Mouse (Mus musculus) forebrain, embryonic 11.5 days (tissue): Measurements from ENCODE around the gene Rnf157. TPM values are rescaled to one million over a fixed set of nuclear protein-coding genes. Genes with fewer than 3 reads are reported as not detected.
A peak's percentile ranks its signal among the peaks of the same experiment; 100 is the strongest.

Experiments
- ATAC-seq: fragments of 200-750 bp; cut with Nextera tagmentation; replicated peaks from 2 replicates; pipeline ENCODE4 v1.8.0; 2017; ENCODE audit warnings: moderate TSS enrichment; ENCODE audit not compliant: low FRiP score
- DNase-seq: peaks from one replicate; pipeline ENCODE4 v3.0.0-alpha.2; 2017; ENCODE audit warnings: low spot score
- H3K27ac ChIP-seq: fragments of 300-500 bp; sonication (generic); 2 replicates; pipeline ENCODE4 v1.5.1; 2014; ENCODE audit warnings: low read depth, low read length
- H3K27me3 ChIP-seq: fragments of 300-500 bp; sonication (generic); 2 replicates; pipeline ENCODE4 v1.6.1; 2014; ENCODE audit warnings: mild to moderate bottlenecking, low read length, mixed read lengths; ENCODE audit not compliant: control insufficient read depth, insufficient read depth
- H3K36me3 ChIP-seq: fragments of 300-500 bp; sonication (generic); 2 replicates; pipeline ENCODE4 v1.6.1; 2014; ENCODE audit warnings: mild to moderate bottlenecking, low read length, moderate library complexity, mixed read lengths; ENCODE audit not compliant: control insufficient read depth, insufficient read depth
- H3K4me1 ChIP-seq: fragments of 300-500 bp; sonication (generic); replicated peaks from 2 replicates; pipeline ENCODE4 v1.6.1; 2014; ENCODE audit warnings: low read length, mixed read lengths; ENCODE audit not compliant: control insufficient read depth, insufficient read depth
- H3K4me2 ChIP-seq: fragments of 300-500 bp; sonication (generic); 2 replicates; pipeline ENCODE4 v1.6.1; 2014; ENCODE audit warnings: low read depth, mild to moderate bottlenecking, low read length, moderate library complexity, mixed read lengths; ENCODE audit not compliant: severe bottlenecking
- H3K4me3 ChIP-seq: fragments of 300-500 bp; sonication (generic); 2 replicates; pipeline ENCODE4 v1.5.1; 2014; ENCODE audit warnings: low read depth, low read length
- H3K9ac ChIP-seq: fragments of 300-500 bp; sonication (generic); 2 replicates; pipeline ENCODE4 v1.6.1; 2014; ENCODE audit warnings: low read length
- H3K9me3 ChIP-seq: fragments of 300-500 bp; sonication (generic); 2 replicates; pipeline ENCODE4 v1.6.1; 2016; ENCODE audit warnings: low read length, mixed read lengths; ENCODE audit not compliant: control insufficient read depth
- WGBS: fragments of 180-500 bp; shearing (Covaris S2); extraction: QIAGEN DNeasy Blood & Tissue Kit; methylation state at CpG from one replicate; pipeline ENCODE4 v1.1.7; 2014; 5-methylcytosine and 5-hydroxymethylcytosine counted together
- polyA plus RNA-seq: library from polyadenylated mRNA; unstranded; fragments of >200 nt; fragmentation: Nextera tagmentation; extraction: Ambion mirVana; gene quantifications from 2 replicates; pipeline ENCODE4 v1.2.1, GENCODE M21; 2014

Rnf157 gene
- polyA plus RNA-seq, 1 experiment from 2014 or later = 25.0 TPM

DNA sequence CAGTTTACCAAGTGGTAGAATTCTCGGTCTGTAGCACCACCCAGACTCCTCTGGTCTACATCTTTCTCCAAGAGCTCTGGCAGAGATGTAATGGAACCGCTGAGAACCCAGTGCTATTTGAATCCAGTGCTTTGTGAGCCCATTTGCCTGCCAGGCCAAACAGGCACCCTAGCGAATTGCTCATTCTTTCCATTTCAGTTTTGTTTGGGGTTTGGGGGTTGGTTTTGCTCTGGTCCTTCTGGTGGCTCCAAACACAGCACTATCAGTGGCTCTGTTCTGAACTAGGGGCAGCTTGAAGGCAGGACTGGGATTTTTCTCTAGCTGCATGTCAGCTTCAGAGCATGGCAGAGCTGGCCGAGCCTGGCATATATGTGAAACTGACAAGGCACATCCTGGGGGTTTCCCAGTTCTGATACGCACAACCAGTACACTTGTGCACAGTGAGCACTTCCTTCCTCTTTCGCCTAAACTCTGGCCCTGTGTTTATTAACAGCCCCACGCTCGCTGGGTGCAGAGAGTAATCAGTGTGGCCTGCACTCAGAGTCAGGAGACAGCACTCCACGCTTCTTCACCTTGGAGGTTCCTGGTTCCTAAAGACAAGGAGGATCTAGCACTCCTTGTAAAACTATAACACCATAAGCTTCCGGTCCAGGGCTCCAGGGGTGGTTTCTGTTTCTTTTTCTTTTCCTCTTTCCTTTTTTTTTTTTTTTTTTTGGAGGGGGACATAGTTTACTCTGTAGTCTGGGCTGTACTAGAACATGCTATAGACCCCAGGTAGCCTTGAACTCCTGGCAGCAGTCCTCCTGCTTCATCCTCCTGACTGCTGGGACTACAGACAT lies 11.2 kb upstream of the Rnf157 start:
- ATAC-seq (no peak), DNase-seq (no peak)
- 90% methylated on average over 10 of the region's 10 CpGs for WGBS
- Histone ChIP-seq H3K4me3 (no peak overlapping the region), H3K9ac (no peak overlapping the region), H3K4me1 (no peaks in the 10 kb centered on the region), H3K9me3 (no peaks in the 10 kb centered on the region), H3K27me3 (no peaks in the 10 kb centered on the region), H3K4me2 (no peak overlapping the region), H3K27ac (no peak overlapping the region), H3K36me3 (no peaks in the 10 kb centered on the region)

DNA sequence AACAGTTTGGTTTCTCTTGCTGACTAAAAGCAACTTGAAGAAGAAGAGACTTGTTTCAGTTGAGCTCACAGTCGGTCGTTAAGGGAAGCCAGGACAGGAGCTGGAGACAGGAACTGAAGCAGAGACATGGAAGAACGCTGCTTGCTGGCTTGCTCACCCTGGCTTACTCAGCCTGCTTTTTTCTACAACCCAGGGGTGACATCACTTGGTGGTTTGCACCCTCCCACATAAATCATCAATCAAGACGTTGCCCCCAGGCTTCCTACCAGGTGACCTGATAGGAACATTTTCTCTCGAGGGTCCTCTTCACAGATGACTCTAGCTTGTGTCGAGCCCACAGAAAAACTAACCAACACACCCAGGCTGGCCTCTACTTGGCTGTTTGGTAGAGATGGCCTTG lies 10.4 kb upstream of the Rnf157 start:
- Histone ChIP-seq H3K4me3 (no peak overlapping the region), H3K27ac (no peak overlapping the region)
- WGBS = 90% methylated on average over 6 of the region's 6 CpGs

GRCm38 (mm10) chr11:116422562-116422961 lies 9.7 kb upstream of the Rnf157 start:
- H3K4me1 ChIP-seq = no peaks in the 10 kb centered on the region
- ATAC-seq (no peak), DNase-seq (peak; percentile 34)
- no peaks in the 10 kb centered on the region for H3K27me3 ChIP-seq
- H3K27ac ChIP-seq = no peak overlapping the region
- H3K36me3 ChIP-seq = no peaks in the 10 kb centered on the region
- no peak overlapping the region for H3K9ac ChIP-seq
- H3K4me2 ChIP-seq = no peak overlapping the region
- no peaks in the 10 kb centered on the region for H3K9me3 ChIP-seq
- no peak overlapping the region for H3K4me3 ChIP-seq
- 71% methylated on average over 2 of the region's 2 CpGs for WGBS

More for the DNA sequence above, 10.4 kb upstream of the Rnf157 start:
- H3K36me3 ChIP-seq = no peaks in the 10 kb centered on the region
- no peak overlapping the region for H3K9ac ChIP-seq
- no peaks in the 10 kb centered on the region for H3K9me3 ChIP-seq
- no peaks in the 10 kb centered on the region for H3K27me3 ChIP-seq
- H3K4me1 ChIP-seq = no peaks in the 10 kb centered on the region
- no peak overlapping the region for H3K4me2 ChIP-seq
- no peak for ATAC-seq
- DNase-seq = peak; percentile 30

DNA sequence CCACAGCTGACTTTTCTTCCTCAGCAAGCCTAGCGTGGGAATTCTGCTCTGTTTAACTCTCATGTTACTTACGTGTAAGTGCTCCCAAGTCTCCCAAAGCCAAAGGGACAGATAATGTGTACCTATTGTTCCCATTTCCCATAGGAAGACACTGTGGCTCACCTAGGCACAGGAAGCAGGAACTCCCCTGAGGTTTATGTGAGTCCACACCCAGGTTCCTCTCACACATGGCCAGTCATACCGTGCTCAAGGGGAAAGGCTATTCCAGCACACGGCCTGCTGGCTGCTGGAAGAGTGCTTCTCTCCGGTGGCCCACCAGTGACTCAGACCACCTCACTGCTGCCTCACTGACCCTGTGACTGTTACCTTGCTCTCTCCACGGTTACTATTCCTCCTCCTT lies 8.3 kb upstream of the Rnf157 start:
- WGBS = 76% methylated on average over 6 of the region's 6 CpGs
- no peak for ATAC-seq

GRCm38 (mm10) chr11:116418841-116419462 lies 6.1 kb upstream of the Rnf157 start:
- H3K9me3 ChIP-seq = no peaks in the 10 kb centered on the region
- no peak overlapping the region for H3K4me3 ChIP-seq
- ATAC-seq (no peak), DNase-seq (no peak)
- no peaks in the 10 kb centered on the region; the same call in 1 of the 2 replicates for H3K4me1 ChIP-seq
- no peak overlapping the region for H3K9ac ChIP-seq
- no peak overlapping the region for H3K27ac ChIP-seq
- H3K36me3 ChIP-seq = no peaks in the 10 kb centered on the region
- H3K4me2 ChIP-seq = no peak overlapping the region
- whole genome bisulfite sequencing = 84% methylated on average over 6 of the region's 6 CpGs
- no peaks in the 10 kb centered on the region for H3K27me3 ChIP-seq

More for the DNA sequence above, 8.3 kb upstream of the Rnf157 start:
- Histone ChIP-seq H3K9me3 (no peaks in the 10 kb centered on the region), H3K27ac (no peak overlapping the region), H3K4me3 (no peak overlapping the region), H3K4me2 (no peak overlapping the region), H3K4me1 (no peaks in the 10 kb centered on the region; the same call in 1 of the 2 replicates), H3K9ac (no peak overlapping the region), H3K36me3 (no peaks in the 10 kb centered on the region), H3K27me3 (no peaks in the 10 kb centered on the region)
- peak; percentile 42 for DNase-seq

DNA sequence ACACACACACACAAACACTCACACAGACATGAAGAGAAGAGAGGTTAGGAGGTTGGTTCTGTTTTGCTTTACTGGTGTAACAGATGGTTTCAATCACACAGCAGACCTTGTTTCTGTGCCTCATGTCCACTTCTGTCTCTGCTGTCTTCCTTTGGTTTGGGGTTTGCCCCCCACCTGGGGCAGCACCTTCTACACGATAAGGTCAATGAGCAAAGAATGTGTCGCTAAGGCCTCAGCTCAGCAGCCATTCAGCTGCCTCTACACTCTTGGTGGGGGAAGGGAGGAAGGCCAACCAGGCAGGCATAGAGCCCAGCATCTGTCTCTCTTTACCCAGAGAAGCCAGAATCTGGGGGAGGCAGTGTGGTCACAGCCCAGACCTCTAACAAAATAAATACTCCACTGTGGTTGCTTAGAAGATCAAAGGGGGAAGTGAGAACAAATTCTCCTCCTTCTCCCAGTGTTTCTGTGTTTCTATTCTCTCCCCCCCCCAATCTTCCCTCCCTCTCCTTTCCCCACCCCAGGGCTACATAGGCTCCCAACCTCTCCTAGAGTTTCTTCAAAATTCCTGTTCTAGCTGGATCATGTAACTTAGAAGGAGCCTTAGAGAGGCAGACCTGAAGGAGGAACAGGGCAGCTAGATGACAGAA lies 5.5 kb upstream of the Rnf157 start:
- Histone ChIP-seq H3K4me3 (no peak overlapping the region), H3K4me1 (no peaks in the 10 kb centered on the region; the same call in 1 of the 2 replicates), H3K27me3 (no peaks in the 10 kb centered on the region), H3K4me2 (no peak overlapping the region), H3K36me3 (no peaks in the 10 kb centered on the region), H3K27ac (no peak overlapping the region), H3K9ac (no peak overlapping the region), H3K9me3 (no peaks in the 10 kb centered on the region)
- WGBS = 29% methylated on average over 2 of the region's 2 CpGs
- DNase-seq (no peak), ATAC-seq (no peak)

GRCm38 (mm10) chr11:116417054-116417453 lies 4.2 kb upstream of the Rnf157 start:
- no peak overlapping the region for H3K9ac ChIP-seq
- DNase-seq (no peak), ATAC-seq (no peak)
- H3K27me3 ChIP-seq = no peaks in the 10 kb centered on the region
- H3K4me2 ChIP-seq = no peak overlapping the region
- no peaks in the 10 kb centered on the region for H3K36me3 ChIP-seq
- no peak overlapping the region for H3K4me3 ChIP-seq
- H3K4me1 ChIP-seq = peaks cover 2% of the 10 kb centered on the region; the same call in 1 of the 2 replicates
- no peak overlapping the region for H3K27ac ChIP-seq
- WGBS = 87% methylated on average over 5 of the region's 5 CpGs
- no peaks in the 10 kb centered on the region for H3K9me3 ChIP-seq

GRCm38 (mm10) chr11:116416196-116416943 lies 3.5 kb upstream of the Rnf157 start:
- WGBS = 75% methylated on average over 6 of the region's 6 CpGs
- no peak overlapping the region for H3K4me2 ChIP-seq
- H3K27me3 ChIP-seq = 0 out of 2 replicates have a peak, but pooled peaks cover 2% of the 10 kb centered on the region
- H3K4me1 ChIP-seq = peaks cover 8% of the 10 kb centered on the region; the same call in 1 of the 2 replicates
- H3K9me3 ChIP-seq = no peaks in the 10 kb centered on the region
- ATAC-seq (no peak), DNase-seq (no peak)
- H3K4me3 ChIP-seq = no peak overlapping the region
- no peak overlapping the region for H3K9ac ChIP-seq
- H3K36me3 ChIP-seq = no peaks in the 10 kb centered on the region
- no peak overlapping the region for H3K27ac ChIP-seq
